Mouse (Mus musculus) G1E (cell line): ENCODE measurements around the gene B3gnt6.

Source experiments
- CTCF ChIP-seq: IDR thresholded peaks from 2 replicates; pipeline ENCODE4 v1.5.1; 2012; ENCODE audit warnings: low read depth, low read length, inconsistent platforms, mixed read lengths
- GATA1 ChIP-seq: IDR thresholded peaks from 2 replicates; pipeline ENCODE4 v1.6.1; 2012; ENCODE audit warnings: borderline replicate concordance, low read length, inconsistent platforms, mixed read lengths
- GATA2 ChIP-seq: IDR thresholded peaks from 2 replicates; pipeline ENCODE4 v1.6.1; 2012; ENCODE audit warnings: low read depth, low read length, inconsistent platforms, borderline replicate concordance
- POLR2AphosphoS5 ChIP-seq: IDR thresholded peaks from 2 replicates; pipeline ENCODE4 v1.6.1; 2012; ENCODE audit warnings: low read depth, low read length, inconsistent platforms; ENCODE audit not compliant: insufficient replicate concordance

GRCm38 (mm10) chr7:98190578-98190977 is 8.7 kb downstream of the B3gnt6 start:
- TF ChIP-seq POLR2AphosphoS5: no peak
- no peak for TF ChIP-seq CTCF
- no peak for TF ChIP-seq GATA1
- TF ChIP-seq GATA2: no peak
